Mouse (Mus musculus) forebrain, postnatal 0 days (tissue): ENCODE measurements around the gene Letm1. TPM values are rescaled to one million over a fixed set of nuclear protein-coding genes. Genes with fewer than 3 reads are reported as not detected.

ENCODE experiments used
- ATAC-seq: fragments of 200-750 bp; cut with Nextera tagmentation; 2 replicates; pipeline ENCODE4 v1.8.0; 2017; ENCODE audit warnings: mild to moderate bottlenecking, moderate library complexity
- DNase-seq: peaks from one replicate; pipeline ENCODE4 v3.0.0-alpha.2; 2015
- H3K27ac ChIP-seq: fragments of 300-500 bp; sonication (generic); 2 replicates; pipeline ENCODE4 v1.5.1; 2014; ENCODE audit warnings: low read depth, mild to moderate bottlenecking, antibody characterized with exemption, low read length, moderate library complexity, mixed read lengths
- H3K27me3 ChIP-seq: fragments of 300-500 bp; sonication (generic); 2 replicates; pipeline ENCODE4 v1.6.1; 2014; ENCODE audit warnings: mild to moderate bottlenecking, low read length, mixed read lengths; ENCODE audit not compliant: insufficient read depth
- H3K36me3 ChIP-seq: fragments of 300-500 bp; sonication (generic); 2 replicates; pipeline ENCODE4 v1.6.1; 2014; ENCODE audit warnings: mild to moderate bottlenecking, moderate library complexity; ENCODE audit not compliant: insufficient read depth
- H3K4me1 ChIP-seq: fragments of 300-500 bp; sonication (generic); 2 replicates; pipeline ENCODE4 v1.6.1; 2014; ENCODE audit warnings: antibody characterized with exemption; ENCODE audit not compliant: insufficient read depth
- H3K4me2 ChIP-seq: fragments of 300-500 bp; sonication (generic); 2 replicates; pipeline ENCODE4 v1.6.1; 2014; ENCODE audit warnings: low read depth, mild to moderate bottlenecking, moderate library complexity
- H3K4me3 ChIP-seq: fragments of 300-500 bp; sonication (generic); 2 replicates; pipeline ENCODE4 v1.5.1; 2014; ENCODE audit warnings: low read depth, low read length, mixed read lengths
- H3K9ac ChIP-seq: fragments of 300-500 bp; sonication (generic); 2 replicates; pipeline ENCODE4 v1.6.1; 2014; ENCODE audit warnings: mild to moderate bottlenecking
- H3K9me3 ChIP-seq: fragments of 300-500 bp; sonication (generic); 2 replicates; pipeline ENCODE4 v1.6.1; 2016; ENCODE audit warnings: low read length
- CTCF ChIP-seq: sonication (generic); IDR thresholded peaks from 2 replicates; pipeline ENCODE4 v1.5.1; 2016; ENCODE audit warnings: antibody characterized with exemption, control low read depth, low read depth
- WGBS: fragments of 180-500 bp; shearing (Covaris S2); extraction: QIAGEN DNeasy Blood & Tissue Kit; methylation state at CpG from one replicate; pipeline ENCODE4 v1.1.7; 2014; 5-methylcytosine and 5-hydroxymethylcytosine counted together
- polyA plus RNA-seq: library from polyadenylated mRNA; unstranded; fragments of >200 nt; fragmentation: Nextera tagmentation; extraction: Ambion mirVana; gene quantifications from 2 replicates; pipeline ENCODE4 v1.2.1, GENCODE M21; 2015
- total RNA-seq: library from RNA; depleted of rRNA; stranded (reverse); fragments of >200 nt; gene quantifications from 2 replicates; pipeline ENCODE4 v1.2.3, GENCODE M21; 2014

Gene Letm1
- total and polyA plus RNA-seq, 2 experiments from 2014 or later = 48.6 to 83.6 TPM

DNA sequence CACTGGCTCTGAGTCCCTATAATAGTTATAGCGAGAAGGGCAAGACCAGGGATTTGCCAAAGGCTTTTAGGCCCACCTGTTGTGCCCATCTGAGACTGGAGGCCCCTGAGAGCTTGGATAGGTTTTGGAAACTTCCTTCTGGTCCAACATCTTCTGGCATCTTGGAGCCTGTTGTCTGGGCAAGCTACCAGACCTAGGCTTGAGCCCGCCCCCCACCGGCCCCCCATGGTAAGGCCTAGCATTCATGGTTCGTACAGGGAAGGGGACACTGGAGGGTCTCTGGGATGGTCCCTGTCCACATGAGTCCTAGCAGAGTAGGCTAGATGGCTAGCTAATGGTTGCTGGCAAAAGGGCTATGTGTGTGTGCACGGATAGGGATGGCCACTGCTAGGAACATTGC lies 83.9 kb downstream of the Letm1 start:
- Histone ChIP-seq H3K9ac (no peak overlapping the region), H3K27me3 (no peaks in the 10 kb centered on the region; the same call in 1 of the 2 replicates), H3K9me3 (no peaks in the 10 kb centered on the region), H3K4me3 (no peak overlapping the region), H3K4me1 (peaks cover 8% of the 10 kb centered on the region; the same call in 1 of the 2 replicates), H3K27ac (no peak overlapping the region), H3K4me2 (no peak overlapping the region), H3K36me3 (no peaks in the 10 kb centered on the region)
- TF ChIP-seq CTCF = no peak
- DNase-seq = no peak
- 51% methylated on average over 5 of the region's 5 CpGs for WGBS
- ATAC-seq = no peak

DNA sequence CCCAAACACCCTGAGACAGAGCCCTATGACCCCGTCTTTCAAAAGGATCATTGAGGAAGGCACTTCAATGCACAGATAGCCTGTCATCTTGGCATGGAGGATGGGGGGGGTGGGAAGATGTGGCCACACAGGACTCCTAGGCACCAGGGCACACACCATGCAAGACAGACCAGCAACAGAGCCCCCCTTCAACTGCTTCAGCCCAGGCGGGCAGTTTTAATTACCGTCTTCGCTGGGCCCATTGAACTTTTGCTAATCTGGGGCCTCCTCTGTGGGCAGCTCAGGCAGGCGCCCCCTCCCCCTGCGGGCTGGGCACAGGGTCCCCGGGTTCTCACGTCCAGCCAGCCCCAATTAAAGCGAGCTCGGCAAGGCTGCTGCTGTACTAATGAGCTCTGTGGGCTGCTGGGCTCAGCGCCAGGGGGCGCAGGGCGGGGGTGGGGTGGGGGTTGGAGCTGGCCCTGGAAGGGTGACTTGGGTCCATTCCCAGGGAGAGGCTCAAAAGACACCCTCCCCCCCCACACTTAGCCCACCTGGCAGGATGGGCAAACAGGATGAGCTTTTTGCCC lies 84.6 kb downstream of the Letm1 start:
- peak; percentile 65 for ATAC-seq
- H3K4me1 ChIP-seq = peaks cover 8% of the 10 kb centered on the region; the same call in 1 of the 2 replicates
- WGBS = 4% methylated on average over 12 of the region's 13 CpGs

GRCm38 (mm10) chr5:33697534-33697933 lies 85.1 kb downstream of the Letm1 start:
- TF ChIP-seq CTCF = no peak
- Histone ChIP-seq H3K36me3 (no peaks in the 10 kb centered on the region), H3K4me1 (peaks cover 8% of the 10 kb centered on the region; the same call in 1 of the 2 replicates), H3K9ac (no peak overlapping the region), H3K27ac (0 out of 2 replicates have a peak overlapping the region, but pooled peaks have one; percentile 35), H3K4me3 (no peak overlapping the region), H3K4me2 (no peak overlapping the region), H3K27me3 (no peaks in the 10 kb centered on the region; the same call in 1 of the 2 replicates), H3K9me3 (no peaks in the 10 kb centered on the region)
- no peak for ATAC-seq
- WGBS = 5% methylated on average over 1 of the region's 1 CpGs
- DNase-seq = no peak

More for the DNA sequence above, 84.6 kb downstream of the Letm1 start:
- H3K9me3 ChIP-seq = no peaks in the 10 kb centered on the region
- DNase-seq = peak; percentile 70
- H3K27ac ChIP-seq = 0 out of 2 replicates have a peak overlapping the region, but pooled peaks have one; percentile 35
- TF ChIP-seq CTCF = no peak
- H3K4me2 ChIP-seq = no peak overlapping the region
- H3K9ac ChIP-seq = no peak overlapping the region
- no peaks in the 10 kb centered on the region for H3K36me3 ChIP-seq
- H3K27me3 ChIP-seq = no peaks in the 10 kb centered on the region; the same call in 1 of the 2 replicates
- H3K4me3 ChIP-seq = no peak overlapping the region

DNA sequence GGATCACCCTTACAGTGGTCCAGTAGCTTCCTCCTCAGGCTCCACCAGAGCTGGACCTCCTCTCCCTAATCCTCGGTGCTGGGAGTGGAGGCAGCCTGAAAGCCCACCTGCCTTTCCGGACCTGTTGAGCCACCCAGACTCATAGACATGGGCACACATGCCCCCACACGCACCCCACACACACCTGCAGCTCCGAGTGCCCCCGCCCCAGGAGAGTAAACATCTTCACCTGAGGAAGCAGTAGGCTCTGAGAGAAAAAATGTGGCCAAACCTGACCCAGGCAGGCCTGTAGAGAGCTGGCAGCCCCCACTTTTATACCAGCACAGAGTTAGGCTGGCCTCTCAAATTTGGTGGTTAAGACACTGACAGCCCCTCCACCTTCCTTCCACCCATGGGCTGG lies 86.2 kb downstream of the Letm1 start:
- Histone ChIP-seq H3K9me3 (no peaks in the 10 kb centered on the region), H3K36me3 (no peaks in the 10 kb centered on the region), H3K4me3 (no peak overlapping the region), H3K4me1 (peaks cover 8% of the 10 kb centered on the region; the same call in 1 of the 2 replicates), H3K27ac (no peak overlapping the region), H3K27me3 (no peaks in the 10 kb centered on the region; the same call in 1 of the 2 replicates), H3K4me2 (no peak overlapping the region), H3K9ac (no peak overlapping the region)
- 48% methylated on average over 5 of the region's 5 CpGs for WGBS
- no peak for TF ChIP-seq CTCF
- ATAC-seq (no peak), DNase-seq (no peak)

DNA sequence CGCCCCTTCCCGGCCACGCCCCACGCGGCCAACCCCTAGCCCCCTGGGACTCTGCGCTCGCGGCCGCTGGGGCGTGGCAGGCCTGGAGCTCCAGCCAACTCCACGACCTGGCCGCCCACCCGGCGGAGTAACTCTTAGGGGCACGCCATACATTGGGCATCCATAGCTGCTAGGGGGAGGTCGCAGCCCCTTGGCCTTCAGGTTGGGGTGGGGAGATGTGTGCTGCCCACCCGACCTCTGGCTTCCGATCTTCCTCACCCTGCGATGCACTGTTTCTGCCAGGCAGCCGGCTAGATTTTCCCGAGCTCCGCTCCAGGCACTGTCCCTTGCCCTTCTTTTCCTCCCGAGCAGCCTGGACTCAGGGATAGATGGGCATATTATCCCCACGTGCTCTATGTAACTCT lies 86.9 kb downstream of the Letm1 start:
- no peak overlapping the region for H3K27ac ChIP-seq
- H3K9ac ChIP-seq = peak overlapping the region; percentile 73
- no peaks in the 10 kb centered on the region; the same call in 1 of the 2 replicates for H3K27me3 ChIP-seq
- WGBS = 4% methylated on average over 24 of the region's 24 CpGs
- DNase-seq (no peak), ATAC-seq (no peak)
- peaks cover 8% of the 10 kb centered on the region; the same call in 1 of the 2 replicates for H3K4me1 ChIP-seq
- no peaks in the 10 kb centered on the region for H3K36me3 ChIP-seq
- no peaks in the 10 kb centered on the region for H3K9me3 ChIP-seq
- H3K4me3 ChIP-seq = peak overlapping the region; percentile 47
- peak overlapping the region; percentile 91 for H3K4me2 ChIP-seq
- no peak for TF ChIP-seq CTCF

- no peaks in the 10 kb centered on the region for H3K9me3 ChIP-seq
- H3K4me2 ChIP-seq = peak overlapping the region; percentile 91
- 5% methylated on average over 62 of the region's 71 CpGs for WGBS
- 0 out of 2 replicates have a peak overlapping the region, but pooled peaks have one; percentile 15 for H3K27ac ChIP-seq
- H3K4me1 ChIP-seq = peaks cover 8% of the 10 kb centered on the region; the same call in 1 of the 2 replicates
- TF ChIP-seq CTCF = no peak
- ATAC-seq (peak; percentile 79), DNase-seq (peak; percentile 77)
- H3K27me3 ChIP-seq = no peaks in the 10 kb centered on the region; the same call in 1 of the 2 replicates
- H3K4me3 ChIP-seq = peak overlapping the region; percentile 47
- peak overlapping the region; percentile 73 for H3K9ac ChIP-seq
- no peaks in the 10 kb centered on the region for H3K36me3 ChIP-seq
Measured at GRCm38 (mm10) chr5:33694848-33695717, 87.5 kb downstream of the Letm1 start.

DNA sequence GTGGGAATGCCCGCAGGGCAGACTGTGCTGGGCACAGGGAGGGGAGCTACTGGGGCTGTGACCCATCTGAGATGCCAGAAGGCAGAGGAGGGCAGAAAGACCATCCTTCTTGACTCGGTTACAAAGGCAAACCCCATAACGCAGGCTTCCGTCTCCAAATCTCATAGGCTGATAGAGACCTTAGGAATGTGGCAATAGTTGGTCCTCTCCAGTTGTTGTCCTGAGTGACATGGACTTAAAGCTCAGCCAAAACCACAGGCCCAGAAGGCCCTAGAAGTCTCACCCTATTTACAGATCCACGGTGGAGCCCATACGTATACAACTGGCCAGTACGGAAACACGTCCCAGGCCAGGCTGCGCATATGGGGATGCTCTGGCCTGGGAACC lies 88.2 kb downstream of the Letm1 start:
- no peak overlapping the region for H3K27ac ChIP-seq
- no peaks in the 10 kb centered on the region for H3K9me3 ChIP-seq
- peak overlapping the region; percentile 91 for H3K4me2 ChIP-seq
- ATAC-seq (no peak), DNase-seq (no peak)
- TF ChIP-seq CTCF = no peak
- peaks cover 12% of the 10 kb centered on the region for H3K4me1 ChIP-seq
- H3K9ac ChIP-seq = no peak overlapping the region; the same call in 1 of the 2 replicates
- 33% methylated on average over 9 of the region's 9 CpGs for WGBS
- no peaks in the 10 kb centered on the region; the same call in 1 of the 2 replicates for H3K27me3 ChIP-seq
- no peaks in the 10 kb centered on the region for H3K36me3 ChIP-seq
- no peak overlapping the region for H3K4me3 ChIP-seq
